Mouse (Mus musculus): ENCODE data around the gene Fezf2.

Fezf2 gene

DNA sequence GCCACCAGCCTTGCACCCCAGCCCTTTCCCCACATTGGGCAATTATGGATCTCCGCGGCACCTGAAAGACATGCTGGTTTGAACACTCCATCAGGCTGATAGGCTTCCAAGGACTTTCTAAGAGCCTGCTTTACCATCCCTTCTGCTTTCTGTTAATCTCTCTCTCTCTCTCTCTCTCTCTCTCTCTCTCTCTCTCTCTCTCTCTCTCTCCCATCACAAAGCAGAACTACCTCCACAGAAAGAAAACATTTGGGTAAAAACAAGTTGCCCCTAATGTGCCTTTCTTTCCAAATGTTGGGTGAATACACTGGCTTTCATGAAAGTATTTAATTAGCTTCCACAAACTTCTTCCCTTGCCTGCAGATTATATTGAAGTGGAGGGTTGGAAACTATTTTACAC, at the start of gene Fezf2:
TSS of gene Fezf2 (minus strand) at position 101 of the 400 bp plus-strand sequence.
- DNase-seq: no peak

DNA sequence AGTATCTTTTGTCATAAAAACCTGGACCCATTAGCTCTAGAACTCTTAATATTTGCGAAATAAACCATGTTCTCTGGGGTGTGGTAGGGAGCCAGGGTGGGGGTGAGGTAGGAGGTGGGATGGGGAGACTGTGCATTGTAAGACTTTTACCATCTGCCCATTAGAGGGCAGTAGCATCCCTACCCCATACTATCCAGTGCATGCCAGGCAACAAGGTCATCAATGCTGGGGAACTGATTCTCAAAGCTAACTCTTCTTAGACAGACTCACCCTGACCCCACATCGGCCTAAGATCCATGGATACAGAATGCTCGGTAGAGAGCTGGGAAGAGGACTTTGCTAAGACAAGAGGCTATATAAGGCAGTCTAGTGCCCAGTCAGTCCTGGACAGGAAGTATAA, 49.6 kb upstream of the Fezf2 start:
- no peak for DNase-seq

DNA sequence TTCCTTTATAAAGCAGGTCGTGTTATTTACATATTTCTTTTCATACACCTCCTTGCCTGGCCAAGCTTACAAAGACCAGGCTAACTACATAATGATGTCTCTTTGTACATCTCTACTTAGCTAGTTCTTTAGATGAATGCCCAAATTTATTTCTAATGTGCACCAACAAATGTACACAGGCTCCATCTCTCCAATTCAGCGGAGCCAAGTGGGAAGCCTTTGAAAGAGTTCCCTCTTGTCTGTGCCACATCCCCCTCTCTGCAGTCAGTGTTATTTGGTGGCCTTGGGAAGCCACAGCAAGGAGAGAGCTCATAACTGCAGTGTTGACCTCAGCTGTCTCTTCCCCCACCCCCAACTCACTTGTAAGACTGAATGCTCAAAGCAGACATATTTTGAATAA, 46.3 kb upstream of the Fezf2 start:
- DNase-seq: no peak

DNA sequence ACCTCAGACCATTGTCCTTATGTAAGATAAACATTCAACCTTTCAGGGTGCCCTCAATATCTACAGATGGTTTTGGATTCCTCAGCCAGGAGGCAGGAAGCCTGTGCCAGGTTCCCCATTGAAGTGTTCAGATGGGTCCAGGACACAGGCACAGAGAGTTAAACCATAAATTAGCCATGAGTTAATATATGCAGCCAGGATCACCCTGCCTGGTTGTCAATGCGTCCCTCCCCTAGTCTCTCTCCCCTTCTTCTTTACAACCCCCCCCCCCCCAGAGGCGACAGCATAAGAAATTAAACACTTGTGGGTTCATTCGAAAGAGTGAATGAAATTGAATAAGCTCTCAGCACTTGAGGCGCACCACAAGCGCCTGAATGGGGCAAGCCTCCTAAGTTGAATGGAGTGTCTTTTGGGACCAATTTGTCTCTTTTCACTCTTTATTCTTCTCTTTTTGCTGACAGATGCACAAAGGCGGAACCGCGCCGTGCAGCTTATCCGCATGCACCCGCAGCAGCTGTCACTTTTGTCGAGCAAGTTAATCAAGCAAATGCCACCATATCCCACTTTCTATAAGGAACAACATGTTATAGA, 45.4 kb upstream of the Fezf2 start:
- peak; percentile 56 to 61 for DNase-seq

DNA sequence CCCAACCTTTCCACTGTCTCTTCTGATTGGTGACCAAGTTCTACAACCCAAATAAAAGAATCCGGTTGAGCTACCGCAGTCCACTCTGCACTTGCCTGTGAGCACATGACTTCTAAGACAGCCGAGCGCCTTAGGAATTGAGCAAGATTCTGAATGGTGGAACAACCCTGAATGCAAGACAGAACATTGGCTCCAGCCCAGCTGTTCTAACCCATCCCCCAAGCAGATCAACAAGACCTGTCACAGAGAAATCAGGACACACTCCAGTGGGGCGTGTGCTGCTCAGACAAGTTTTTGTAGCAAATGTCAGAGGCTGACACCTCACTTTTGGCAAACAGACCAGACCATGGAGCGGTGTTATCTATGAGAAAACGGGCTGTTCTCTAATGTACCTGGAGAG, 43.2 kb upstream of the Fezf2 start:
- DNase-seq: no peak

DNA sequence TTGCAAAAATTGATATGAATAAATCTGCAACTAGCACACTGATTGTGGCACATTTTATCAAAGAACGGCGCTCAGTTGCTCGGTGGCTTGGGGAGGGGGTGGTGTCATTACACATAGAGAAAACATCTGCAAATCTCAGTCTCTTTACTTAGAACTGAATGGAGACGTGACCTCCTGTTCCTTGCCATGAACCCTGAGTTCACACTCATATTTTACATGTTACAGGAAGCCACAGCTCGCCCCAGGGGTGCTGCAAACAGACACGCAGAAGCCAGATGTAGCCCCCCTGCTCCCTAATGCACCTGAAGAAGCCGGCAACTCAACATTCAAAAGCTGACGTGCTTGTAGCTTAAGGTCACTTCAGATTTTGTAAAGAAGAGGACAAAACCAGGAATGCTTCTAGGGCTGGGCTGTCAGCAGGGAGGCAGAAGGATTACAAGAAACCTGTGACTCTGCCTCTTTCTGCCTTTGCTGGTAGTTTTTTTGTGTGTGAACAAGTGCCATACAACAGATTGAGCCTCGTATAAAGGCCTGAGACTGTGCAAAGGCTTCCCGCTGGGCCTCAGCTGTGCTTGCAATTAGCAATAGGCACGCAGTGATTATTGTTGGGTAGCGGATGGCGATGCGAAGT, 40.9 kb upstream of the Fezf2 start:
- DNase-seq: peak; percentile 83 to 91

DNA sequence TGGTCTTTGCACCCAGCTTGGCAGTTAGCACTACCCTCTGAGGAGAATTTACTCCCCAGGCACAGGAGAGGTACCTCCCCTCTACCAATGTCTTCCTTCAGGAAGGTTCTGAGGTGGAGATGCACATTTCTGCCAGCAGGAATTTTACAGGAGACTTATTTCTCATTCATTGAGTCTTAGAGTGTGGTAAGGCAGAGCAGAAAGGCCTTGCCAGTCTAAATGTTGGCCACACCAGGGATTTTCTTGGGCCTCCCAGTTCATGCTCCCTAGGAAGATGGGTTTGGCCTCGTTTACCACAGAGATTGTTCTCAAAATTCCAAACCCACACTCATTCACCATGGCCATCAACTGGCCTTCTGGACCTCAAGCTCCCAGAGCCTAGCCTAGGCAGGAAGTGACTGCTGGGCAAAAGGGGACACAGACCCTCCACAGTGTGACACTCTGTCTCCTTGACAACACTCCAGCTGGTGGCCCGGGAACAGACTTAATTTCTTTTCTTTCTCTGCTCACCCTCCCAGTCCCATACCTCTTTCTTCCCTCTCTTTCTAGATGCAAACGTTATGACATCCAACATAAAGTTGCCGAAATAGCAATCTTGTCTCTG, 40.3 kb upstream of the Fezf2 start:
- DNase-seq: no peak

DNA sequence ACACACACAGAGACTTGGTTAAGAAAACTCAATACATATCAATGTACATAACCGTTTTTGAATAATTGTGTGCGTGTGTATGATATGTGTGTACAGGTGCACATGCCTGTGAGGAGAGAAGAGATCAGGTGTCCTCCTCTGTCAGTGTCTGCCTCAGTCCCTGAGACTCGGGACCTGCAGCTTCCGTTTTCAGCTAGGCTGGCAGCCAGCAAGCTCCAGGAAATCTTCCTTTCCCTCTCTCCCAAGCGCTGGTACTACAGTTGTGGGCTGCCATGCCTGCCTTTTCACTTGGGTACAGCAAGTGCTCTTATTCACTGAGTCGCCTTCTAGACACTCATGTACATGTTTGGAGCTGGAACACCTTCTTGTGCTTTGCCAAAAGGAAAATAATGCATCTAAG, 39.2 kb upstream of the Fezf2 start:
- DNase-seq: peak; percentile 47 to 62

DNA sequence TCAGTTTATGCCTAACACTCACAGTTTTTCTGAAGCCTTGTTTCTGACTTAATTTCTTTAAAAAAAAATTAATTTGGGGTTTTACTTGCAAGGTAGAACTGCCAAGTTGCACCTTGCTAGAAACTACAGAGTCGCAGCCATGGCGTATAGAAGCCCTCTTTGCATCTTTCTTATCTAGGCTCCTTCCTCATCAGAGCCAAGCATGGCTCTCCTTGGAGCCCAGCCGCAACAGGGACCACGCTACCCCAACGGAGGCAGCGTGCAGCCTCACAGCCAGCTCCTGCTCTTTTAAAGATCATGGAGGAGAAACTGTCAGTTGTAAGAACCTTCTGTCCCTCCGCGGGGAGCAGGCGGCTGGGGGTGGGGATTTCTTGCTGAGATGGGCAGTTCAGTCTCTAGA, 29.9 kb upstream of the Fezf2 start:
- DNase-seq: peak in 1 of 2 experiments; percentile 25

DNA sequence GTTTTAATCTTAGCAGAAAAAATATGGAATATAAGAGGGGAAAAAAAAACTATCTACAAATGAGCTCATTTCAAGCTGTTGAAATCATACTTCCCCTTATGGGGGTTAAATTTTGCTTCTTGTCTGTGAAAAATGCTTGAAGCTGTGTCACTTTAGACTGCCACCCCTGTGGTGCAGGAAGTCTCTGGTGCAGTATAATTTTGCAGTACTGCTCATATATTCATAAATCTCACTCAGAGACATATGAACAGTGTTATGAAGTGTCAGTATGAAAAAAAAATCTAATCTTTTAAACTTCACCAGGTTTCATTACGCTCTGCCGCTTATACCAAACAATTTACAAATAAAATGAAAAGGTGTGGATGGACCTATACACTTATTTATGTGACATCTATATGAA, 29.3 kb upstream of the Fezf2 start:
- DNase-seq: no peak

DNA sequence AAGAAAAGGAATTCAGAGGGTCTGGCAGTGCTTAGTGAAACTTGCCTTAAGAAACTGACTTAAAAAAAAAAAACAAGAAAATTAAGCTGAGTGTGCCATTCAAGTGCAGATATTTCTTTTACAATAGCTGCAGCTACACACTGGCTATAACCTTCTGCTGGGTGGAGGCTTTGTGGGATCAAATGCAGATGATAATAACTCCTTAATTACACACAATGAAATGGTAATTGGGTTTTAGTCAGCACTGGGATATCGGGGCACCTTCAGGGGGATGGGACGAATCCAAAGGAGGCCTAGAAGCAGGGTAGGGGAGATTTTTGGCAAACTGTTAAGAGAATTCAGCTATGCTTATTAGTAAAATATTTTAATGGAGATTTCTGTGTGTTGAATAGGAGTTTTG, 27.5 kb upstream of the Fezf2 start:
- no peak for DNase-seq

DNA sequence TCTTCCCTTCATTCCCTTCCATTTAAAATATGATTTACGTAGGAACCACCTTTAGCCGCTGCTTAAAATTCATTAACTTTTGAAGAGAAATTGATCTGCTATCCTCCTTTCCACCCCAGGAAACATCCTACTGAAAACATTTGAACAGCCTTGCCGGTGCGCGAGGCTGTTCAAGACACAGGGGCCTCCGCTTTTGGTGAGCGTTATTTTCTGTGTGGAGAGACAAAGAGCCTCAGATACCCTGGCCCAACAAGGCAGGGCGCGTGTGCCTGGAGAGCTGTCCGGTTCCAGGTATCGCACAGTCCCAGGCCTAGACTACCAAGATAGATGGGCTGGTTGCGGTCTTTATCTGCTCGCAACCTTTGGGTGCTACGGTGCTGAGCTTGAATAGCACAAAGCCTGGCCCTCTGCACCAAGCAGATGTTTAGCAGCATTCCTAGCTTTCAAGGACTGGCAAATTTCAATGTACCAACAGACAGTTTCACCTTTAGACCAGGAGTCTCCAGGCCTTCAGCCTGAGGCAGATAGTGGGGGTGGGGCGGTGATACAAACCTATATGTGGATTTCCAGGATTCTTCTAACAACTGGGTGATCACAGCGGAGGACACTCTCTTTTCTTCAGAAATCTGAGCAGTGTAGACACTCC, 2.4 kb upstream of the Fezf2 start:
- no peak for DNase-seq

DNA sequence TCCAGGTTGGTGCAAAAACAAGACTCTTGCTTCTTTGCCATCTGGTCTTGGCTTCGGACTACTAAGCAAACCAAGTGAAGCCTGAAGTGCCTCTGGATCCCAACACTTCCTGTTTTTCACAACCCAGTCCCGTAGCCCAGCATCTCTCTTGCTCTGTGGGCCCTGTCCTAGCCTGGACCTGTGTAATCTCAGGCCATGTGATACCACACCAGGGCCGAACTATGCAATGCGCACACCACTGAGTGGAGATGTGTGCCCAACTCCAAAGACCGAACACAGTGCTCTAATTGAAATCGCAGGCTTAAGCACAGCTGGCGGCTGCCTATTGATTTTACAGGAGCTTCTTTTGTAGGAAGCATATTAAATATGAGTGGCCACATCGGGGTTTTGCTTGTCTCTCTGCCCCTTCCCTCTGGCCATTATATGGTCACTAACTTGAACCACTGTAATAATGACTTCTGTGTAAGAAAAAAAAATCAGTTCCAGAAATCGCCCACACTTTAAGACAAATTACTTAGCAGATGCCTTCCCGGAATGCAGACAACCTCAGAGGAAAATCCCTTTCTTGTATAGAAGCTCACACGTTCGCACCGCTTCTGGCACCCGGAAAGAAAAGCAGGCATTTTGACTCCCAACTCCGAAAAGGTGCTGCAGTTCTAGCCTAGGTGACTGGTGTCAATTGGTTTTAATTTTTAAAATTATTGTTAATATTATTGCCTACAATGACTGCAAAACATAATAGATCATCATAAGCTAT, 1.5 kb upstream of the Fezf2 start:
- DNase-seq: no peak

DNA sequence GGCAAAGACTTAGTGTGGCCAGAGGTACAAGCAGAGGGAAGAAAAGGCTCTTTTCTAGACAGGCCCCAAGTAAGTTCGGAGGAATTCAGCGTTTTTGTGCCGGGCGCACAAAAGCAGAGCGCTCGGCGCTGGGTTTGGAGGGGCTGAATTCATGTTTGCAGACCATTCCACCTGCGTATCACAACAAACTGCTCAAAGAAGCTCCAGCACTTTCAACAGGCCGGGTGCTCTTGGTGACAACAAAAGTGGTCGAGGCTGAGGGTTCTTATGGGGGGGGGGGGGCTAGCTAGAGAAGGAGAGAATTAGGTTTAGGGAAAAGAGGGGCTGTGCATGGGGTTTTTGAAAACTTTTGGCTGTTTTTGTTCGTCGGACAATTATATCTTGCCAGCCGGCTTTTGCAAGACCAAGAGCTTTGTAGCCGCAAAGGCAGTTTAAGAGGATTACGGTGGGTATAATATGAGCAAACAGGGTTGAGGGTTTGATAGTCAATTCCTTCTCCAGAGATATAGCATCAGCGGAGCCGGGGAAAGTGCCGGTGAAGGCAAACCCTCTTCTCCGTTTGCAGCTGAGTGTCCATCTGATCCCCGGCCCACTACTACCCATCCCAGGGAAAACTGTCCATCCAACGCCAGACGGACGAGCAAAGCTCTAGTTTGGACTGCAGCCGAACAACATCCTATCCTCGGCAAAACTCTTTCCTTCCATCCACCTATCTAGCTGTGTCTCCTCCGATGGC, 956 bp downstream of the Fezf2 start:
- no peak for DNase-seq

DNA sequence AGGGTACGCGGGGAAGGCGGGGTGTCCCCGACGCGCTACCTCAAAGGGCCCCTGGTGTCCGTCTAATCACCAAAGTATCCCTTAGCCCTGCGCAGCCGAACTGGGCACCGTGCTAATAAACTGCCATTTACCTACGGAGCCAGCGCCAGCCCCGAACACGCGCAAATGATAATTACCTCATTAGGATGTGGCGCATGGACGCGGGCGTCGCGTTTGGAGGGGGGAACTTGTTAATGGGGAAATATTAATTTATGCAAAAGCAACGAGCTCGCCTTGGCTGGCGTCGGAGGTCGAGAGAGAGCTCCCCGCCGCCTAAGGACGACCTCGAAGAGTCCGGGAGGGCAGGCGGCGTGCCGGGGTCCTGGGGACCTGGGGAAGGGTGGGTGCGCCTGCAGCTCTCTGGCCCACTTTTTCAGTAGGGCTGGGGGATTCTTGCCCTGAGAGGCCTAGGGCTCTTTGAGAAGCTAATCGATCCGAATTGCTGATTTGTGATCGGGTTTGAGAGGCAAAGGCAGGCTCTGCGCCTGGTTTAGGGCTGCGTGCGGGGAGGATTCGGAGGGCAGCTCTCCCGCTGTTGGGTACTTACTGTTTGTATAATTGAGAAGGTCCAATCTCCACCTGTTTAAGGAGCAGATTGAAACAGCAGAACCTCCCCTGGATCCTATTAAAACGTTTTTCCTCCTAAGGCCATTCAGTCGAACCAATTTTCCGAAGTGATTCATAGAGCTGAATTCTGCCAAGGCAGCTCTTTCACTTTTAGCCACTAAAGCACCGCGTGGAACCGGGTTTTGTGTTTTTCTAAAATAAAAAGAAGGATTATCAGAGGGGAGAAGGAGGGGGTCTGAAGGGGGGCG, 1.8 kb downstream of the Fezf2 start:
- peak in 1 of 2 experiments; percentile 15 for DNase-seq

DNA sequence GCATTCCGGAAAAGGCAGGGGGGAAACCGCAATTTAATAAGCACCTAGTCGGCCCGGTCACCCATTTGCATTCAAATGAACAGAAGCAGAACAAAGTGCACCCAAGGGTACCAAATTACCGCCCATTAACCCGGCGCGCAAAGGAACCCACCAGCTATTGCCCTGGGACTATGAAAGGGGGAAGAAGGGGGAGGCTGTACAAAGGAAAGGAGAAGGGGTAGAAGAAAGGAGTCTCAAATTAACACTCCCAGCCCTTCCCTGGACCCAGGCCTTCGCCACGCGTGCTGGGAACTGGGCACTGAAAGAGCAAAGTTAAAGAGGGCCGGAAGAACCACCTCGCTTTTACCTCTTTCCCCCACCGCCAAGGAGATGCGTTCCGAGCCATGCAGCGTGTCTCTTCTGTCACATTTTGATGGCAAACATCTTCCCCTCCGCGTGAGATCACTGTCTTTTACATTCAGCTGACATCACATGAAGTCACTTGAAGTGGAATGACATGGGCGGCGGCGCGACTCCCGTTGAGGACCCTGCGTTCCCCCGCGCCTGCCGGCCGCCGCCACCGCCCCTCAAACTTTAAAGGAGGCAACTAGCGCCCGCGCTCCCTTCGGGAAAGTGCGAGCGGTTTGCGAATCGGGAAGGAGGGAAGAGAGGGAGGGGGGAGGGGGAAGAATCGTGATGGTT, 2.6 kb downstream of the Fezf2 start:
- DNase-seq: no peak

DNA sequence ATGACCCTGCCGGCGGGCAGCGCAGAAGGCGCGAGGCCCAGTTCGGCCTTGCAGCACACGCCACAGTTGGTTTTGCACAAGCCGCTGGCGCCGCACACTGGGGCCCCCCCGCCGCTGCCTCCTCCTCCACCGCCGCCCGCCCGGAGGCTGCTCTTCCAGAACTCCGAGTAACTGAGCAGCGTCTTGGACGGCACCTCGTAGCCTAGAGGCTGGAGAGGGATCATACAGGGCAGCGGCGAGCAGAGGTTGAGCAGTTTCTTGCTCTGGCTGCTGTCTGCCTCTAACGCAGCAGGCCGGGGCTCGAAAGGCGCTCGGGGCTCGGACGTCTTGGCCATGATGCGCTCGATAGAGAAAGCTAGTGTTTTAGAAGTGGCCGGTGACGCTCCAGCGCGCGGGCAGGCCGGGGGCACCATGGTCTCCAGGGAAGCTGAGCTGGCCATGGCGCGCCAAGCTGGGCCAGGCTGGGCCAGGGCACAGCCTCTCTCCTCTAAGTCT, 3.2 kb downstream of the Fezf2 start:
- DNase-seq: peak; percentile 10 to 17

DNA sequence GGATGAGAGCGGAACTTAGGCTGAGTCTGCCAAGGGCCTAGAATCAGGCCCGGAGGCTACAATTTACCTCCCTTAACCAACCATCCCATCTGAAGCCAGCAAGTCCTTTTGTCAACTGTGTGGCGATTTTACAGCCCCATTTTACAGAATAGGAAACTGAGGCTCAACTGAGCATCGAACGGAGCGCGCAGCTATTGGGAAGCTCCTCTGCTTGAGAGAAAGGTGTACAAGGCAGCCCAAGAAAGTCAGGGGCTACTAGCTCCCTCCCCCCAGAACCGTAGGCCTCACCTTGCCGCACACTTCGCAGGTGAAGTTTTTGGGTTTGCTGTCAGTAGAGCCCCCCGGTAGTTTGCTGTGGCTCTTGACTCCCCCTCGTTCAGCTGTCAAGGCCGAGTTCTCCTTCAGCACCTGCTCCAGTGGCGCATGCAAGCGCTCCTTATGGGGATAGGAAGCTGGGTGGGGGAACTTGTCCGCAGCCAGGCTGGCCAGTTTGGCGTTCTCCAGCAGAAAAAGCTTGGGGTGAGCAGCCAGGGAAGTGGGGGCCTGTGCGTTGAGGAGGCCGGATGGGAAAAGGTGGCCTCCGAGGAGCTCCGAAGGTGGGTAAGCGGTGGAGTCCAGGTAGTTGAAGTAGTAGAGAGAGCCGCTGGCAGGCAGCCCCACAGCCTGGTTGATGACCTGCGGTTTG, 3.8 kb downstream of the Fezf2 start:
- peak in 1 of 2 experiments; percentile 7 for DNase-seq

DNA sequence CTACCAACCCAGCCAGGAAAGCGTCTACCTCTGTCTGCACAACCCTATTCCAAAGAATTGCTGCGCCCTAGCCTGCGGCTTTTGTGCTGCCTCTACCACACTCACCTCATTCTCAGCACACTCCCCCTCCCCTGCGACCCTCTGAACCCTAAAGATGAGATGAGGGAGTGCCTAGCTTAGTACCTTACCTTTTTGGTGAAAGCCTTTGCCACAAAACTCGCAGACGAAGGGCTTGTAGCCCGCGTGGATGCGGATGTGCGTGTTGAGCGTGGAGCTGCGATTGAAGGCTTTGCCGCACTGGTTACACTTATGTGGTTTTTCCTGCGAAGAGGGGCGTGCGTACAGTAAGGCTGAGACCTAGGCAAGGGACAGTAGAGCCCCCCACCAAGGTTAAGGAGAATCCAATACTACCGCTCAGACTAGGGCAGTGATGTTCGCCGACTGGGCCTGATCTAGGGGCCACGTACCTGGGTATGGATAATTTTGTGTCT, 4.5 kb downstream of the Fezf2 start:
- DNase-seq: peak in 1 of 2 experiments; percentile 9
